Mouse (Mus musculus) testis, adult 2 months (tissue): ENCODE results near the gene C130032M10Rik. TPM values are rescaled to one million over a fixed set of nuclear protein-coding genes. Genes with fewer than 3 reads are reported as not detected.

ENCODE experiments used
- H3K27ac ChIP-seq: fragments of 200-500 bp; 2 replicates; pipeline ENCODE4 v1.5.1; 2012; ENCODE audit warnings: low read depth, low read length; ENCODE audit not compliant: control insufficient read depth, insufficient read depth
- H3K27me3 ChIP-seq: fragments of 200-500 bp; 2 replicates; pipeline ENCODE4 v1.6.1; 2012; ENCODE audit warnings: mild to moderate bottlenecking, low read length, moderate library complexity; ENCODE audit not compliant: control insufficient read depth, insufficient read depth
- H3K36me3 ChIP-seq: fragments of 200-500 bp; 2 replicates; pipeline ENCODE4 v1.6.1; 2012; ENCODE audit warnings: mild to moderate bottlenecking, low read length; ENCODE audit not compliant: control insufficient read depth, insufficient read depth
- H3K4me1 ChIP-seq: fragments of 200-500 bp; 2 replicates; pipeline ENCODE4 v1.6.1; 2012; ENCODE audit warnings: low read length; ENCODE audit not compliant: control insufficient read depth, insufficient read depth
- H3K4me3 ChIP-seq: fragments of 200-500 bp; 2 replicates; pipeline ENCODE4 v1.5.1; 2012; ENCODE audit warnings: low read depth, mild to moderate bottlenecking, low read length, moderate library complexity, mixed read lengths; ENCODE audit not compliant: control insufficient read depth
- CTCF ChIP-seq: fragments of 200-500 bp; IDR thresholded peaks from 2 replicates; pipeline ENCODE4 v1.5.1; 2012; ENCODE audit warnings: low read depth, mild to moderate bottlenecking, inconsistent platforms, low read length, moderate library complexity; ENCODE audit not compliant: control insufficient read depth, insufficient read depth, insufficient replicate concordance
- POLR2A ChIP-seq: fragments of 200-500 bp; IDR thresholded peaks from 2 replicates; pipeline ENCODE4 v1.6.1; 2012; ENCODE audit warnings: low read depth, mild to moderate bottlenecking, inconsistent platforms, low read length, moderate library complexity; ENCODE audit not compliant: control insufficient read depth
- polyA plus RNA-seq: library from polyadenylated mRNA; depleted of rRNA; stranded (reverse); fragments of >200 nt; gene quantifications from 2 replicates; pipeline ENCODE4 v1.2.3, GENCODE M21; 2012

C130032M10Rik gene
- polyA plus RNA-seq, 1 experiment: not detected

DNA sequence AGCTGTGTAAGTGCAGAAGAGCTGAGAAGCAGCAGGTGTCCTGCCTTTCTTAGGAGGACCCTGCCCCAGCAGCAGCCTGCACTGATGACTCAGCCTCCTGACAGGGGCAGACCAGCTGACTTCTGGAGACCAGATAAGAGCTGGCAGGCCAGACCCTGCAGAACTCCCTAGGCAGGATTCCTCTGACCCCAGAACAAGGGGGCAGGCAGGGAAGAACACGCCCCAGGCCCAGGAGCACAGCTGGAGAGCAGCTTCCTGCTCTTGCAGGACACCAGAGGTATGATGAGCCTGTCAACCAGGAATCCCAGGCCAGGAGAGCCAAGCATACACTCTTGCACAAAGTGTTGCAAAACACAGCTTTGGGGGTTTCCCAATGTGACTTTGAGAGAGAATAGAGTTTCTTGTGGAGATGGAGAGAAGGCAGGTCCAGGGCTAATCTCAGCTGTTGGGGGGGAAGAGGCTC, 25.8 kb downstream of the C130032M10Rik start:
- Histone ChIP-seq H3K36me3 (no peaks in the 10 kb centered on the region), H3K27me3 (no peaks in the 10 kb centered on the region), H3K4me1 (peaks cover 1% of the 10 kb centered on the region; the same call in 1 of the 2 replicates), H3K27ac (no peak overlapping the region), H3K4me3 (no peak overlapping the region)
- TF ChIP-seq CTCF: no peak
- TF ChIP-seq POLR2A: no peak

DNA sequence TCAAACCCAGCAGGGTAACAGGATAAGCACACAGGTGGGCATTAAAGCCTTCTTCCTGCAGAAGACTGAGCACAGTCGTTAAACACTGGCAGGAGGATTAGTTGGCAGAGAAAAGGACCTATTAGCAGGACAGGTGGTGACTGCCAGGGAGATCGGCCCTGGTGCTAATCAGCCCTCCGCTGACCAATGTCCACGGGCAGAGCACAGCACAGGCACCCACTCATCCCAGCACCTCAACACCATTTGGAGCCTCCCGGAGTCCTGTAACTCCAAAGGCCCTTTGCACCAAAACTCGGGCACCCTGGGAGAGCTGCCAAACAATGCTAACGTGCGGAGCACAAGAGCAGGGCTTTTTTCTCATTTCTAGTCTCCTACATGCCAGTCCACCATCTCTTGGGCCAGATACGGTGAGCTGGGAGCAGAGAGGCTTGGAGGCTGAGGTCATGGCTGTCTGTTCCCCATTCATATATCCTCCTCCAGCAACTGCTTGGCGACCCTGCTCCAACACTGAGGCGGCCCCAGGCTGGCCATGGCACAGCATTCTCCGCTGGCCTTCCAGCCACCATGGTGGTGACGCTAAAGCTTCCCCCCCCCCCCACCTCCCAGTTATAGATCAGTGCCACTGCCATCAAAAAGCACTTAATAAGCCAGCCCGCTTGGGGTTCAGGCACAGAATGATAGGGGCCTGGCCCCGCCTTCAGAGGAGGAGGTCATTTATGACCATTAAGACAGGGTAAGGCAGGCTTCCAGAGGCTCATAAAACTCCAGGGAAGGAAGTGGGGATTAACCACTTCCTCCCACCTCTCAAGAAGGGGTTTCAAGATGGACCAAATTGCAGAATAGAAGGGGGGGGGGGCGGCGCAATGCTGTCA, 28.6 kb downstream of the C130032M10Rik start:
- no peaks in the 10 kb centered on the region for H3K27me3 ChIP-seq
- TF ChIP-seq POLR2A: no peak
- no peak for TF ChIP-seq CTCF
- peaks cover 5% of the 10 kb centered on the region; the same call in 1 of the 2 replicates for H3K4me1 ChIP-seq
- H3K27ac ChIP-seq: no peak overlapping the region
- H3K36me3 ChIP-seq: no peaks in the 10 kb centered on the region
- no peak overlapping the region for H3K4me3 ChIP-seq

DNA sequence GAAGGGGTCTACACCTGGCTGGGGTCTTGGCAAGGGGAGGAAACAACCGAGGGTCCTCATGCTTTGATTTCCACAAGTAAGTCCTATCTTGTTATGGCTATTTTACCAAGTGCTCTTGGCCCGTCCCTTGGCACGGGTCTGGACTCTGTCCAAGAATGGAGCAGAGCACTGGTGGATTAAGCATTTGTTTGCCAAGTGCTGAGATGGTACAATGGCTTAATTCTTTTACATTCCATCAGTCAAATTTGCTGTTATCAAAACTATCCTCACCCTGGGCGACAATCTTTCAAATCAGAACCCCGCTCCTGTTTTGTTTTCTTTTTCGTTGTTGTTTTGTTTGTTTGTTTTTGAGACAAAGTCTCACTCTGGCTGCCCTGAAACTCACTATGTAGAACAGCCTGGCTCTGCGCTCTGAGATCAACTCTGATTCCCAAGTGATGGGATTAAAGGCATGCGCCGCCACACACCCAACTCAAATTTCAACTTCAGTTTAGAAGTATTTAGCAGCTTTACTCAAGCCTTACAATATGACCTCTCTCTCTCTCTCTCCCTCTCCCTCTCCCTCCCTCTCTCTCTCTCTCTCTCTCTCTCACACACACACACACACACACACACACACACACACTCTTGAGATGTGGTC, 29.4 kb downstream of the C130032M10Rik start:
- Histone ChIP-seq H3K27ac (no peak overlapping the region), H3K4me3 (no peak overlapping the region), H3K36me3 (no peaks in the 10 kb centered on the region), H3K27me3 (no peaks in the 10 kb centered on the region), H3K4me1 (peaks cover 5% of the 10 kb centered on the region; the same call in 1 of the 2 replicates)
- TF ChIP-seq CTCF: no peak
- TF ChIP-seq POLR2A: no peak

DNA sequence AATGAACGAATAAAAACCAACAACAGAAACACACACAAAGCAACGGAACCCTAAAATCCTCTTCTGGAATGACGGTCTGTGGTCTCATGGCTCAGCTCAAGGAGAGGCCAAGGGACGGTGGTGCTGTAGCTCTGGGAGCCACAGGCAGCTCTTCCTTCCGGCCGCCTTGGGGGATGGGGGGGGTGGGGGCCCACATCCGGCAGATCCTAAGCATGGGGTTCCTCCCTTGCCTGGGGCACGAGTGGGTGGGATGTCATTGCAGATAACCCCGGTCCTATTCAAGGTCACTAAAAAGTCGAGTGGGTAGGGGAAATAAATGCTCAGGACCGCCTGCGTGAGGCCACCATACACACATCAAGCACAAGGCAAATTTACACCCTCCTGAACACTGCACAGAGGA, 31.3 kb downstream of the C130032M10Rik start:
- Histone ChIP-seq H3K27ac (no peak overlapping the region), H3K36me3 (no peaks in the 10 kb centered on the region), H3K4me3 (no peak overlapping the region), H3K27me3 (no peaks in the 10 kb centered on the region), H3K4me1 (peaks cover 5% of the 10 kb centered on the region; the same call in 1 of the 2 replicates)
- TF ChIP-seq CTCF: no peak
- no peak for TF ChIP-seq POLR2A

DNA sequence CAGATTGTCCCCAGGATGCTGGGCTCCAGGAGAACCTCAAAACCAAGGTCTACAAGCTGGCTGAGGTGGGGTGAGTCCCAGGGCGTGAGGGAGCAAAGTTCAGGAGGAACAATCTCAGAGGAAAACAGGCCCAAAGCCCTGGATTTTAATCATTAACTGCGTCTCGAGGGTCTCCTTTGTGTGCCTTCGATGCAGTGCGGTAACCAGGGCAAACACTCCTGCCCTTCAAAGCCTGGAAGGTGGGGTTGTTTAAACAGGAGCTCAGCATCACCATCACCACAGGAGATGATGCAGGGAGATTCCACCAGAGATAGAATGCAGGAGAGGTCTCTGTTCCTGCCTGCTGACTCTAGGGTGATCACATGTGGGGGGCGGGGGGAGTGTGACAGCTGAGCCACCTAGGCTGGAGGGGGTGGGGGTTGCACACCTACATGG, 32.2 kb downstream of the C130032M10Rik start:
- H3K27me3 ChIP-seq: no peaks in the 10 kb centered on the region
- H3K36me3 ChIP-seq: no peaks in the 10 kb centered on the region
- H3K4me1 ChIP-seq: peaks cover 5% of the 10 kb centered on the region; the same call in 1 of the 2 replicates
- H3K4me3 ChIP-seq: no peak overlapping the region
- no peak overlapping the region for H3K27ac ChIP-seq
- TF ChIP-seq CTCF (no peak), POLR2A (no peak)

DNA sequence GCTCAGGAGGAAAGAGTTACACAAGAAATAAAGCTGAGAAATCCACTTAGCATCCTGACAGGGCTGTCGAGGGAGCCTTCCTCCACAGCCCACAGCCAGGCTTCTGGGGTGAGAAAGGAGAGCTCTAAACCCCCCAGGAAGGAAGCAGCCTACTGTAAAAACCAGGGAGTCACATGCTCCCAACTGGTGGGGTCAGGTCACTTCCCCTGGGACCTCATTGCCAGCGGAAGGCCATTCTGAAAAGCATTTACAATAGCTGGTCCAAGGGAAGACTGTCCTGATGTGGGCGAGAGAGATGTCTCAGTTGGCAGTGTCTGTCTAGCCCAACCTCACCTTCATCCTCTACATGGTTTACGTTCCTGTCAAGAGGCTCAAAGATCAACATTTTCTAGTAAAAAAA, 33.0 kb downstream of the C130032M10Rik start:
- Histone ChIP-seq H3K27ac (no peak overlapping the region), H3K36me3 (no peaks in the 10 kb centered on the region), H3K4me3 (no peak overlapping the region), H3K4me1 (peaks cover 5% of the 10 kb centered on the region; the same call in 1 of the 2 replicates), H3K27me3 (no peaks in the 10 kb centered on the region)
- TF ChIP-seq CTCF (no peak), POLR2A (no peak)

DNA sequence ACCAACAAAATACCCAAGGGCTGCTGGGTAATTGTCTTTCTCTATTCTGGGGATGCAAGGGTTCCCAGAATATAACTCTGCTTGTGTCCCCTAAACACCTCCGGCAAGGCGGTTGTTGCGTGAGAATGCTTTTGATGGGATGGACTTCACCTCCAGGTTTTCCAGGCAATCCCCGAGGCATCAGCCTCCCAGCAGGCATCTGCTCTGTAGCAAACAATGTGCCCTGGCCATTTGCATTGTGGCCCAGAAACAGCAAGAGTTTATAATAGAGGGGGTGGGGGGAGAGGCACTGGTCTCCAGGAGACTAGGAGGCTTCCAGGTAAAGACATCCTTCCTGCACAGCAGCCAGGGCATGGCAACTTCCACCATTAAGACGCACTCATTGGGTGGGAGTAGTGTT, 33.6 kb downstream of the C130032M10Rik start:
- TF ChIP-seq POLR2A: no peak
- no peak for TF ChIP-seq CTCF
- no peaks in the 10 kb centered on the region for H3K27me3 ChIP-seq
- H3K4me3 ChIP-seq: no peak overlapping the region
- H3K4me1 ChIP-seq: peaks cover 5% of the 10 kb centered on the region; the same call in 1 of the 2 replicates
- H3K36me3 ChIP-seq: no peaks in the 10 kb centered on the region
- no peak overlapping the region for H3K27ac ChIP-seq
